Mouse (Mus musculus) forebrain, embryonic 10.5 days (tissue): ENCODE data around the gene Tmem255a. TPM values are rescaled to one million over a fixed set of nuclear protein-coding genes. Genes with fewer than 3 reads are reported as not detected.

Experiments used
- DNase-seq: peaks from one replicate; pipeline ENCODE4 v3.0.0-alpha.2; 2017; ENCODE audit warnings: low spot score; ENCODE audit errors: extremely low spot score
- H3K27ac ChIP-seq: fragments of 300-500 bp; sonication (generic); 2 replicates; pipeline ENCODE4 v1.5.1; 2016; ENCODE audit warnings: mild to moderate bottlenecking
- H3K27me3 ChIP-seq: fragments of 300-500 bp; sonication (generic); 2 replicates; pipeline ENCODE4 v1.6.1; 2016; ENCODE audit warnings: mild to moderate bottlenecking; ENCODE audit not compliant: poor library complexity, severe bottlenecking
- H3K36me3 ChIP-seq: fragments of 300-500 bp; sonication (generic); replicated peaks from 2 replicates; pipeline ENCODE4 v1.6.1; 2016; ENCODE audit warnings: mild to moderate bottlenecking, moderate library complexity
- H3K4me1 ChIP-seq: fragments of 300-500 bp; sonication (generic); 2 replicates; pipeline ENCODE4 v1.6.1; 2016
- H3K4me3 ChIP-seq: fragments of 300-500 bp; sonication (generic); 2 replicates; pipeline ENCODE4 v1.5.1; 2016; ENCODE audit warnings: mild to moderate bottlenecking, moderate library complexity
- H3K9me3 ChIP-seq: fragments of 300-500 bp; sonication (generic); 2 replicates; pipeline ENCODE4 v1.6.1; 2016; ENCODE audit warnings: mild to moderate bottlenecking, moderate library complexity
- WGBS: fragments of 180-500 bp; shearing (Covaris S2); methylation state at CpG from one replicate; pipeline ENCODE4 v1.1.7; 2016; 5-methylcytosine and 5-hydroxymethylcytosine counted together
- polyA plus RNA-seq: library from polyadenylated mRNA; unstranded; fragments of >200 nt; fragmentation: Nextera tagmentation; extraction: Ambion mirVana; gene quantifications from 2 replicates; pipeline ENCODE4 v1.2.1, GENCODE M21; 2016

Tmem255a gene
- polyA plus RNA-seq, result 12.7 and 14.6 TPM in 2 replicates

GRCm38 (mm10) chrX:38251851-38252571 lies at the start of gene Tmem255a:
TSS of gene Tmem255a (minus strand) at chrX:38252439.
- peak; percentile 28 for DNase-seq
- Histone ChIP-seq H3K27ac (no peak within 1 kb of the TSS; the same call in 1 of the 2 replicates), H3K27me3 (peaks cover 44% of the 10 kb centered on the region)

GRCm38 (mm10) chrX:38259610-38260009 lies 7.4 kb upstream of the Tmem255a start:
- H3K27me3 ChIP-seq, result no peaks in the 10 kb centered on the region
- no peaks in the 10 kb centered on the region for H3K9me3 ChIP-seq
- WGBS, result 48% methylated on average over 2 of the region's 2 CpGs
- no peaks in the 10 kb centered on the region for H3K36me3 ChIP-seq
- no peak for DNase-seq
- no peak overlapping the region for H3K27ac ChIP-seq
- no peak overlapping the region for H3K4me3 ChIP-seq
- no peaks in the 10 kb centered on the region for H3K4me1 ChIP-seq

More at GRCm38 (mm10) chrX:38251851-38252571, at the start of gene Tmem255a:
- Histone ChIP-seq H3K9me3 (no peaks in the 10 kb centered on the region), H3K4me3 (peak within 1 kb of the TSS; percentile 52), H3K4me1 (peaks cover 22% of the 10 kb centered on the region), H3K36me3 (no peaks in the 10 kb centered on the region)
- WGBS, result 17% methylated on average over 27 of the region's 27 CpGs

- DNase-seq, result peak; percentile 36
- WGBS, result 27% methylated on average over 18 of the region's 18 CpGs
- peaks cover 44% of the 10 kb centered on the region for H3K27me3 ChIP-seq
Observed at GRCm38 (mm10) chrX:38250352-38250950, 1.8 kb downstream of the Tmem255a start.

GRCm38 (mm10) chrX:38249640-38250351 lies 2.4 kb downstream of the Tmem255a start:
- Histone ChIP-seq H3K4me3 (peak overlapping the region; percentile 52), H3K36me3 (no peaks in the 10 kb centered on the region), H3K27ac (no peak overlapping the region), H3K27me3 (peaks cover 44% of the 10 kb centered on the region), H3K4me1 (peaks cover 25% of the 10 kb centered on the region), H3K9me3 (no peaks in the 10 kb centered on the region)
- DNase-seq, result peak; percentile 64
- WGBS, result 13% methylated on average over 15 of the region's 16 CpGs

More at GRCm38 (mm10) chrX:38250352-38250950, 1.8 kb downstream of the Tmem255a start:
- Histone ChIP-seq H3K27ac (no peak overlapping the region), H3K4me3 (peak overlapping the region; percentile 52), H3K36me3 (no peaks in the 10 kb centered on the region), H3K9me3 (no peaks in the 10 kb centered on the region), H3K4me1 (peaks cover 25% of the 10 kb centered on the region)

GRCm38 (mm10) chrX:38247601-38248000 lies 4.6 kb downstream of the Tmem255a start:
- no peak overlapping the region for H3K4me3 ChIP-seq
- H3K4me1 ChIP-seq, result peaks cover 25% of the 10 kb centered on the region
- no peaks in the 10 kb centered on the region for H3K9me3 ChIP-seq
- 33% methylated on average over 5 of the region's 5 CpGs for WGBS
- H3K36me3 ChIP-seq, result no peaks in the 10 kb centered on the region
- H3K27ac ChIP-seq, result no peak overlapping the region
- H3K27me3 ChIP-seq, result peaks cover 31% of the 10 kb centered on the region
- DNase-seq, result no peak

- Histone ChIP-seq H3K4me3 (no peak overlapping the region), H3K27ac (no peak overlapping the region), H3K4me1 (peaks cover 21% of the 10 kb centered on the region), H3K9me3 (no peaks in the 10 kb centered on the region), H3K36me3 (no peaks in the 10 kb centered on the region), H3K27me3 (peaks cover 27% of the 10 kb centered on the region)
- no peak for DNase-seq
- 49% methylated on average over 6 of the region's 6 CpGs for WGBS
Observed at GRCm38 (mm10) chrX:38247108-38247507, 5.1 kb downstream of the Tmem255a start.

- DNase-seq, result peak; percentile 24
- WGBS, result 20% methylated on average over 2 of the region's 2 CpGs
- Histone ChIP-seq H3K9me3 (no peaks in the 10 kb centered on the region), H3K4me3 (no peak overlapping the region), H3K27ac (no peak overlapping the region), H3K36me3 (no peaks in the 10 kb centered on the region), H3K27me3 (no peaks in the 10 kb centered on the region), H3K4me1 (no peaks in the 10 kb centered on the region)
Observed at GRCm38 (mm10) chrX:38237731-38238130, 14.5 kb downstream of the Tmem255a start.

GRCm38 (mm10) chrX:38229888-38230287 lies 22.4 kb downstream of the Tmem255a start:
- H3K9me3 ChIP-seq, result no peaks in the 10 kb centered on the region
- no peaks in the 10 kb centered on the region for H3K36me3 ChIP-seq
- no peaks in the 10 kb centered on the region for H3K4me1 ChIP-seq
- no peak overlapping the region for H3K27ac ChIP-seq
- DNase-seq, result no peak
- H3K27me3 ChIP-seq, result no peaks in the 10 kb centered on the region
- H3K4me3 ChIP-seq, result no peak overlapping the region
- WGBS, result 88% methylated on average over 1 of the region's 1 CpGs

- Histone ChIP-seq H3K4me3 (no peak overlapping the region), H3K36me3 (no peaks in the 10 kb centered on the region), H3K27me3 (no peaks in the 10 kb centered on the region), H3K4me1 (no peaks in the 10 kb centered on the region), H3K27ac (no peak overlapping the region), H3K9me3 (no peaks in the 10 kb centered on the region)
- 67% methylated on average over 2 of the region's 2 CpGs for WGBS
- no peak for DNase-seq
Observed at GRCm38 (mm10) chrX:38222757-38223156, 29.5 kb downstream of the Tmem255a start.

GRCm38 (mm10) chrX:38217676-38217991 lies 34.6 kb downstream of the Tmem255a start:
- Histone ChIP-seq H3K4me3 (no peak overlapping the region), H3K36me3 (no peaks in the 10 kb centered on the region), H3K27me3 (no peaks in the 10 kb centered on the region), H3K4me1 (no peaks in the 10 kb centered on the region), H3K27ac (no peak overlapping the region), H3K9me3 (no peaks in the 10 kb centered on the region)
- WGBS, result 89% methylated on average over 2 of the region's 2 CpGs
- DNase-seq, result no peak

GRCm38 (mm10) chrX:38216986-38217675 lies 35.1 kb downstream of the Tmem255a start:
- Histone ChIP-seq H3K4me1 (no peaks in the 10 kb centered on the region), H3K4me3 (no peak overlapping the region), H3K27me3 (no peaks in the 10 kb centered on the region), H3K36me3 (no peaks in the 10 kb centered on the region), H3K9me3 (no peaks in the 10 kb centered on the region), H3K27ac (no peak overlapping the region)
- DNase-seq, result no peak
- WGBS, result 90% methylated on average over 9 of the region's 9 CpGs

GRCm38 (mm10) chrX:38207392-38207791 lies 44.8 kb downstream of the Tmem255a start:
- whole genome bisulfite sequencing, result 66% methylated on average over 1 of the region's 1 CpGs
- no peaks in the 10 kb centered on the region for H3K4me1 ChIP-seq
- no peak for DNase-seq
- no peak overlapping the region for H3K4me3 ChIP-seq
- H3K27ac ChIP-seq, result no peak overlapping the region
- H3K9me3 ChIP-seq, result no peaks in the 10 kb centered on the region
- no peaks in the 10 kb centered on the region for H3K36me3 ChIP-seq
- H3K27me3 ChIP-seq, result no peaks in the 10 kb centered on the region
